Mouse (Mus musculus) stomach, postnatal 0 days (tissue): ENCODE measurements around the gene Ttll3.

ENCODE experiments used
- CTCF ChIP-seq: IDR thresholded peaks from 2 replicates; pipeline ENCODE4 v1.5.1; 2016; ENCODE audit warnings: antibody characterized with exemption, low read depth, mild to moderate bottlenecking, moderate library complexity
- EP300 ChIP-seq: optimal IDR thresholded peaks from 2 replicates; pipeline ENCODE3; 2016; ENCODE audit warnings: antibody characterized with exemption

DNA sequence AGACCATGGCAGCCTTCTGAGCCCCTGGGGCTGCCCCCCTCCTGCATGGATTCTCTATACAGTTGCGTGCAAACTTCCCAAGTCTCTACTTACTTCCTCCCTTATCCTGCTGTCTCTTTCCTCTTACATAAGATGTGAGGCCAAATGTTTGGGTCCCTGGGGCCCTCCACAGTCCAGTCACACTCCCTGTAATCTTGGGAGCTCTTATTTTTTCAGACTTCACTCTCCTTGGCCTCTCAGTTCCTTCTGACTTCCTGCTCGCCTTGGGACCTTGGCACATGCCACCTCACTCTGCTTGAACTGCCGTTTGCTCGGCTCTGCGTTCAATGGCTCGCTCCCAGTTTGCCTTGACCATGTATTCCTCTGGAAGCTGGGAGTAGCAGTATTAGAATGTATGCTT lies 4.9 kb downstream of the Ttll3 start:
- no peak for TF ChIP-seq EP300
- TF ChIP-seq CTCF: no peak
